Mouse (Mus musculus): ENCODE measurements at regions not wholly inside any gene's neighbourhood (a gene's known extent, or its start where the extent isn't known, plus 50 kb on each side); places are given as distances from the start of the nearest gene placed in this dataset.

DNA sequence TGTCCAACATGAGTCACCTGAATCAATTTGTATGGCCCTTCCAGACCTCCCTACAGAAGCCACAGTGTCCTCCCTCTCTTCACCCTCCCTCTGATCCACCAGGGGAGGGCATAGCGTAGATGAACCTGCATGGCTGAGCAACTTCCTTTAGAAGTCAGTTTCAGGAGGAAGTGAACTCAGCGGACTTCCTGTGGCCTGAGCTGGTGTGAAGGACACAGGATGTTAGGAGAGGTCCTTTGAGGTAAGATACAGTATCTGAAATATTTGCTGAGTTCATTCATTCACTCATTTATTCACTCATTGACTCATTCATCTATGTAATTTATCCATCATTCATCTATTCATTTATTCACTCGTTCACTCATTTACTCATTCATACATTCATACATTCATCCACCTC lies 152.6 kb downstream of the Chst1 start:
- TF ChIP-seq MAFK (IDR thresholded peaks at IDR 0.05; ENCODE audit: insufficient read depth, low read depth, low read length) = no peak
- no peak for TF ChIP-seq CHD2 (IDR thresholded peaks at IDR 0.05; ENCODE audit: low read depth, low read length)
- no peak for TF ChIP-seq ZNF384 (IDR thresholded peaks at IDR 0.05; ENCODE audit: low read depth, low read length)

Data from ES-E14 (cell line).